Mouse (Mus musculus) left cerebral cortex, adult 18-20 months (tissue): ENCODE measurements at regions not wholly inside any gene's neighbourhood (a gene's known extent, or its start where the extent isn't known, plus 50 kb on each side); places are given as distances from the start of the nearest gene placed in this dataset.
A peak's percentile ranks its signal among the peaks of the same experiment; 100 is the strongest.

Experiments used
- DNase-seq, 2 experiments: peaks; one replicate each; pipeline ENCODE4 v3.0.0; 2021 to 2022; ENCODE audit warnings: low spot score in 2 of 2, mixed read lengths in 1 of 2

- no peak for DNase-seq
Measured at GRCm38 (mm10) chr8:50387189-50387588, 1543.4 kb upstream of the Tenm3 start.

- no peak for DNase-seq
Measured at GRCm38 (mm10) chr8:50383697-50384096, 1539.9 kb upstream of the Tenm3 start.

GRCm38 (mm10) chr8:50379745-50380144 is 1536.0 kb upstream of the Tenm3 start:
- DNase-seq = no peak

- no peak for DNase-seq
Measured at GRCm38 (mm10) chr8:50373790-50374189, 1530.0 kb upstream of the Tenm3 start.

GRCm38 (mm10) chr8:50326485-50326884 is 1482.7 kb upstream of the Tenm3 start:
- no peak for DNase-seq

- DNase-seq = no peak
Measured at GRCm38 (mm10) chr8:50321356-50321963, 1477.7 kb upstream of the Tenm3 start.

GRCm38 (mm10) chr8:50316641-50317040 is 1472.9 kb upstream of the Tenm3 start:
- no peak for DNase-seq

GRCm38 (mm10) chr8:50310308-50310707 is 1466.6 kb upstream of the Tenm3 start:
- no peak for DNase-seq

- no peak for DNase-seq
Measured at GRCm38 (mm10) chr8:50300316-50300715, 1456.6 kb upstream of the Tenm3 start.

GRCm38 (mm10) chr8:50293501-50293900 is 1449.8 kb upstream of the Tenm3 start:
- peak; percentile 65 to 86 for DNase-seq

- DNase-seq = peak; percentile 60 to 74
Measured at GRCm38 (mm10) chr8:50292158-50292557, 1448.4 kb upstream of the Tenm3 start.

- peak in 1 of 2 experiments; percentile 6 for DNase-seq
Measured at GRCm38 (mm10) chr8:50276346-50276745, 1432.6 kb upstream of the Tenm3 start.

GRCm38 (mm10) chr8:50264757-50265156 is 1421.0 kb upstream of the Tenm3 start:
- DNase-seq = no peak
